Mouse (Mus musculus): Measurements from ENCODE around the gene Catip. TPM values are rescaled to one million over a fixed set of nuclear protein-coding genes. Genes with fewer than 3 reads are reported as not detected.
"Not testable (repeated sequence)": the region's sequence is repeated elsewhere in the genome, so short reads cannot be mapped to it uniquely, and the experiment has no call there.

Gene Catip
- polyA plus RNA-seq (2015; fragmentation: Nextera tagmentation; extraction: Ambion mirVana), result 1.1 TPM in 2 replicates

- Histone ChIP-seq H3K4me2 (peak within 1 kb of the TSS; percentile 9; the same call in 1 of the 2 replicates), H3K9me3 (no peaks in the 10 kb centered on the region), H3K4me3 (no peak within 1 kb of the TSS), H3K27me3 (no peaks in the 10 kb centered on the region), H3K4me1 (0 out of 2 replicates have a peak, but pooled peaks cover 7% of the 10 kb centered on the region), H3K9ac (no peak within 1 kb of the TSS), H3K27ac (no peak within 1 kb of the TSS), H3K36me3 (no peaks in the 10 kb centered on the region)
- peak; percentile 77 for ATAC-seq (ENCODE audit: borderline replicate concordance, extremely low read depth, low FRiP score, low TSS enrichment)
- WGBS, result 3% methylated on average over 2 of the region's 2 CpGs
These were observed at the start of gene Catip for GRCm38 (mm10) chr1:74361812-74362211. Catip (plus strand) TSS chr1:74362108.

- Histone ChIP-seq H3K4me1 (no peaks in the 10 kb centered on the region; the same call in 1 of the 2 replicates), H3K9ac (no peak overlapping the region), H3K36me3 (no peaks in the 10 kb centered on the region), H3K27ac (no peak overlapping the region), H3K4me2 (no peak overlapping the region), H3K27me3 (no peaks in the 10 kb centered on the region), H3K4me3 (no peak overlapping the region), H3K9me3 (no peaks in the 10 kb centered on the region)
- under 1% methylated on average over 3 of the region's 3 CpGs for WGBS
- ATAC-seq (ENCODE audit: borderline replicate concordance, extremely low read depth, low FRiP score, low TSS enrichment), result peak; percentile 36; the same call in 1 of the 2 replicates
These were observed 48.7 kb upstream of the Catip start for GRCm38 (mm10) chr1:74313049-74313692.

GRCm38 (mm10) chr1:74314796-74315195 lies 47.1 kb upstream of the Catip start:
- Histone ChIP-seq H3K9me3 (no peaks in the 10 kb centered on the region), H3K27me3 (no peaks in the 10 kb centered on the region), H3K9ac (no peak overlapping the region), H3K4me2 (no peak overlapping the region), H3K27ac (no peak overlapping the region), H3K4me1 (no peaks in the 10 kb centered on the region; the same call in 1 of the 2 replicates), H3K36me3 (no peaks in the 10 kb centered on the region), H3K4me3 (no peak overlapping the region)
- ATAC-seq (ENCODE audit: borderline replicate concordance, extremely low read depth, low FRiP score, low TSS enrichment), result no peak
- 77% methylated on average over 3 of the region's 3 CpGs for WGBS

- H3K9me3 ChIP-seq, result no peaks in the 10 kb centered on the region
- H3K4me3 ChIP-seq, result no peak overlapping the region
- H3K36me3 ChIP-seq, result no peaks in the 10 kb centered on the region
- no peaks in the 10 kb centered on the region for H3K27me3 ChIP-seq
- no peak overlapping the region for H3K9ac ChIP-seq
- ATAC-seq (ENCODE audit: borderline replicate concordance, extremely low read depth, low FRiP score, low TSS enrichment), result no peak
- peaks cover 2% of the 10 kb centered on the region; the same call in 1 of the 2 replicates for H3K4me1 ChIP-seq
- H3K27ac ChIP-seq, result no peak overlapping the region
- 64% methylated on average over 4 of the region's 4 CpGs for WGBS
- no peak overlapping the region for H3K4me2 ChIP-seq
These were observed 45.6 kb upstream of the Catip start for GRCm38 (mm10) chr1:74316114-74316827.

- H3K4me3 ChIP-seq, result no peak overlapping the region
- ATAC-seq (ENCODE audit: borderline replicate concordance, extremely low read depth, low FRiP score, low TSS enrichment), result no peak
- no peaks in the 10 kb centered on the region for H3K9me3 ChIP-seq
These were observed 43.2 kb upstream of the Catip start for GRCm38 (mm10) chr1:74318711-74319110.

GRCm38 (mm10) chr1:74321396-74321795 lies 40.5 kb upstream of the Catip start:
- Histone ChIP-seq H3K36me3 (no peaks in the 10 kb centered on the region), H3K27ac (peak overlapping the region; percentile 69), H3K9me3 (no peaks in the 10 kb centered on the region), H3K4me2 (no peak overlapping the region), H3K9ac (no peak overlapping the region), H3K4me1 (peaks cover 8% of the 10 kb centered on the region; the same call in 1 of the 2 replicates), H3K4me3 (no peak overlapping the region), H3K27me3 (no peaks in the 10 kb centered on the region)
- WGBS, result 22% methylated on average over 3 of the region's 3 CpGs
- no peak for ATAC-seq (ENCODE audit: borderline replicate concordance, extremely low read depth, low FRiP score, low TSS enrichment)

More at GRCm38 (mm10) chr1:74318711-74319110, 43.2 kb upstream of the Catip start:
- H3K9ac ChIP-seq, result no peak overlapping the region
- peaks cover 8% of the 10 kb centered on the region; the same call in 1 of the 2 replicates for H3K4me1 ChIP-seq
- 85% methylated on average over 3 of the region's 3 CpGs for WGBS
- no peaks in the 10 kb centered on the region for H3K36me3 ChIP-seq
- H3K27ac ChIP-seq, result no peak overlapping the region
- no peak overlapping the region for H3K4me2 ChIP-seq
- no peaks in the 10 kb centered on the region for H3K27me3 ChIP-seq

GRCm38 (mm10) chr1:74326916-74327315 lies 35.0 kb upstream of the Catip start:
- H3K9ac ChIP-seq; H3K9me3 ChIP-seq; H3K27ac ChIP-seq; ATAC-seq (ENCODE audit: borderline replicate concordance, extremely low read depth, low FRiP score, low TSS enrichment); H3K27me3 ChIP-seq; H3K4me2 ChIP-seq; H3K36me3 ChIP-seq; H3K4me3 ChIP-seq: not testable (repeated sequence)
- WGBS, result 73% methylated on average over 2 of the region's 2 CpGs
- H3K4me1 ChIP-seq, result peaks cover 20% of the 10 kb centered on the region

GRCm38 (mm10) chr1:74329899-74330431 lies 31.9 kb upstream of the Catip start:
- Histone ChIP-seq H3K27ac (0 out of 2 replicates have a peak overlapping the region, but pooled peaks have one; percentile 38), H3K4me1 (peaks cover 38% of the 10 kb centered on the region), H3K27me3 (no peaks in the 10 kb centered on the region), H3K36me3 (no peaks in the 10 kb centered on the region), H3K4me2 (no peak overlapping the region), H3K4me3 (no peak overlapping the region), H3K9ac (no peak overlapping the region), H3K9me3 (no peaks in the 10 kb centered on the region)
- WGBS, result 62% methylated on average over 7 of the region's 7 CpGs
- ATAC-seq (ENCODE audit: borderline replicate concordance, extremely low read depth, low FRiP score, low TSS enrichment), result no peak

- H3K36me3 ChIP-seq, result no peaks in the 10 kb centered on the region
- ATAC-seq (ENCODE audit: borderline replicate concordance, extremely low read depth, low FRiP score, low TSS enrichment), result no peak
- H3K4me2 ChIP-seq, result no peak overlapping the region
- H3K9ac ChIP-seq, result no peak overlapping the region
- no peaks in the 10 kb centered on the region for H3K27me3 ChIP-seq
- peaks cover 38% of the 10 kb centered on the region for H3K4me1 ChIP-seq
- H3K4me3 ChIP-seq, result no peak overlapping the region
- peak overlapping the region; percentile 89 for H3K27ac ChIP-seq
- no peaks in the 10 kb centered on the region for H3K9me3 ChIP-seq
- 71% methylated on average over 4 of the region's 4 CpGs for WGBS
These were observed 30.7 kb upstream of the Catip start for GRCm38 (mm10) chr1:74331046-74331681.

GRCm38 (mm10) chr1:74332241-74332763 lies 29.6 kb upstream of the Catip start:
- Histone ChIP-seq H3K27me3 (no peaks in the 10 kb centered on the region), H3K27ac (peak overlapping the region; percentile 89), H3K36me3 (no peaks in the 10 kb centered on the region), H3K4me1 (peaks cover 38% of the 10 kb centered on the region), H3K4me3 (peak overlapping the region; percentile 53), H3K9ac (peak overlapping the region; percentile 57), H3K4me2 (peak overlapping the region; percentile 83), H3K9me3 (no peaks in the 10 kb centered on the region)
- WGBS, result under 1% methylated on average over 36 of the region's 36 CpGs
- ATAC-seq (ENCODE audit: borderline replicate concordance, extremely low read depth, low FRiP score, low TSS enrichment), result peak; percentile 96

- Histone ChIP-seq H3K4me3 (peak overlapping the region; percentile 53), H3K9me3 (no peaks in the 10 kb centered on the region), H3K4me1 (peaks cover 38% of the 10 kb centered on the region), H3K4me2 (peak overlapping the region; percentile 83), H3K36me3 (no peaks in the 10 kb centered on the region), H3K27me3 (no peaks in the 10 kb centered on the region), H3K9ac (peak overlapping the region; percentile 57), H3K27ac (peak overlapping the region; percentile 89)
- WGBS, result 2% methylated on average over 9 of the region's 9 CpGs
- no peak for ATAC-seq (ENCODE audit: borderline replicate concordance, extremely low read depth, low FRiP score, low TSS enrichment)
These were observed 29.0 kb upstream of the Catip start for GRCm38 (mm10) chr1:74332930-74333329.

Data from lung, embryonic 15.5 days (tissue).